Mouse (Mus musculus) lung, embryonic 15.5 days (tissue): ENCODE measurements around the gene Rps11. TPM values are rescaled to one million over a fixed set of nuclear protein-coding genes. Genes with fewer than 3 reads are reported as not detected.
"Not testable (repeated sequence)": the region's sequence is repeated elsewhere in the genome, so short reads cannot be mapped to it uniquely, and the experiment has no call there.

ENCODE experiments used
- ATAC-seq: fragments of 200-750 bp; cut with Nextera tagmentation; 2 replicates; pipeline ENCODE4 v1.8.0; 2017; ENCODE audit warnings: moderate number of reproducible peaks, borderline replicate concordance; ENCODE audit not compliant: low FRiP score, low TSS enrichment; ENCODE audit errors: extremely low read depth
- H3K27ac ChIP-seq: fragments of 300-500 bp; sonication (generic); 2 replicates; pipeline ENCODE4 v1.5.1; 2015; ENCODE audit warnings: moderate library complexity, mild to moderate bottlenecking, inconsistent platforms
- H3K27me3 ChIP-seq: fragments of 300-500 bp; sonication (generic); 2 replicates; pipeline ENCODE4 v1.6.1; 2015; ENCODE audit warnings: inconsistent platforms
- H3K36me3 ChIP-seq: fragments of 300-500 bp; sonication (generic); 2 replicates; pipeline ENCODE4 v1.6.1; 2015; ENCODE audit warnings: inconsistent platforms
- H3K4me1 ChIP-seq: fragments of 300-500 bp; sonication (generic); 2 replicates; pipeline ENCODE4 v1.6.1; 2015; ENCODE audit warnings: inconsistent platforms
- H3K4me2 ChIP-seq: fragments of 300-500 bp; sonication (generic); 2 replicates; pipeline ENCODE4 v1.6.1; 2015; ENCODE audit warnings: inconsistent platforms, mild to moderate bottlenecking, moderate library complexity
- H3K4me3 ChIP-seq: fragments of 300-500 bp; sonication (generic); 2 replicates; pipeline ENCODE4 v1.5.1; 2015; ENCODE audit warnings: mild to moderate bottlenecking, inconsistent platforms
- H3K9ac ChIP-seq: fragments of 300-500 bp; sonication (generic); 2 replicates; pipeline ENCODE4 v1.6.1; 2015; ENCODE audit warnings: inconsistent platforms
- H3K9me3 ChIP-seq: fragments of 300-500 bp; sonication (generic); 2 replicates; pipeline ENCODE4 v1.6.1; 2016; ENCODE audit warnings: inconsistent platforms
- WGBS: fragments of 180-500 bp; shearing (Covaris S2); methylation state at CpG from one replicate; pipeline ENCODE4 v1.1.7; 2015; 5-methylcytosine and 5-hydroxymethylcytosine counted together
- polyA plus RNA-seq: library from polyadenylated mRNA; unstranded; fragments of >200 nt; fragmentation: Nextera tagmentation; extraction: Ambion mirVana; gene quantifications from 2 replicates; pipeline ENCODE4 v1.2.1, GENCODE M21; 2015

Rps11 gene
- polyA plus RNA-seq, 1 experiment from 2014 or later, result 1,432 TPM

GRCm38 (mm10) chr7:45153586-45153985, 29.3 kb upstream of the Rps11 start:
- no peak for ATAC-seq
- WGBS, result under 1% methylated on average over 5 of the region's 5 CpGs
- Histone ChIP-seq H3K4me1 (peaks cover 46% of the 10 kb centered on the region), H3K36me3 (0 out of 2 replicates have a peak, but pooled peaks cover 5% of the 10 kb centered on the region), H3K4me2 (peak overlapping the region; percentile 83), H3K9ac (peak overlapping the region; percentile 87), H3K4me3 (peak overlapping the region; percentile 87), H3K27me3 (no peaks in the 10 kb centered on the region), H3K27ac (peak overlapping the region; percentile 98), H3K9me3 (no peaks in the 10 kb centered on the region)

GRCm38 (mm10) chr7:45153052-45153451, 28.8 kb upstream of the Rps11 start:
- not testable (repeated sequence) for H3K9me3 ChIP-seq, H3K4me3 ChIP-seq, H3K9ac ChIP-seq, H3K27ac ChIP-seq, ATAC-seq, H3K27me3 ChIP-seq, H3K36me3 ChIP-seq
- Histone ChIP-seq H3K4me2 (peak overlapping the region; percentile 83), H3K4me1 (peaks cover 48% of the 10 kb centered on the region)
- 84% methylated on average over 2 of the region's 2 CpGs for WGBS

GRCm38 (mm10) chr7:45151303-45151702, 27.1 kb upstream of the Rps11 start:
- Histone ChIP-seq H3K4me3 (no peak overlapping the region), H3K27ac (peak overlapping the region; percentile 71), H3K9ac (no peak overlapping the region), H3K36me3 (0 out of 2 replicates have a peak, but pooled peaks cover 8% of the 10 kb centered on the region), H3K4me1 (peaks cover 48% of the 10 kb centered on the region), H3K9me3 (no peaks in the 10 kb centered on the region), H3K27me3 (no peaks in the 10 kb centered on the region), H3K4me2 (no peak overlapping the region)
- WGBS, result 24% methylated on average over 11 of the region's 11 CpGs
- ATAC-seq, result peak; percentile 7; the same call in 1 of the 2 replicates

GRCm38 (mm10) chr7:45150321-45150720, 26.1 kb upstream of the Rps11 start:
- peaks cover 45% of the 10 kb centered on the region for H3K4me1 ChIP-seq
- no peak overlapping the region for H3K4me2 ChIP-seq
- peaks cover 16% of the 10 kb centered on the region for H3K36me3 ChIP-seq
- ATAC-seq, result no peak
- H3K9ac ChIP-seq, result 0 out of 2 replicates have a peak overlapping the region, but pooled peaks have one; percentile 3
- H3K9me3 ChIP-seq, result no peaks in the 10 kb centered on the region
- WGBS, result 53% methylated on average over 4 of the region's 4 CpGs
- H3K4me3 ChIP-seq, result no peak overlapping the region
- no peaks in the 10 kb centered on the region for H3K27me3 ChIP-seq
- H3K27ac ChIP-seq, result peak overlapping the region; percentile 71

- Histone ChIP-seq H3K27me3 (no peaks in the 10 kb centered on the region), H3K9ac (no peak overlapping the region), H3K4me1 (peaks cover 38% of the 10 kb centered on the region), H3K9me3 (no peaks in the 10 kb centered on the region), H3K27ac (peak overlapping the region; percentile 66), H3K36me3 (peaks cover 22% of the 10 kb centered on the region), H3K4me2 (no peak overlapping the region), H3K4me3 (no peak overlapping the region)
- ATAC-seq, result no peak
- WGBS, result 50% methylated on average over 6 of the region's 6 CpGs
These were observed 25.3 kb upstream of the Rps11 start for GRCm38 (mm10) chr7:45149545-45149944.

GRCm38 (mm10) chr7:45148534-45149098, 24.4 kb upstream of the Rps11 start:
- Histone ChIP-seq H3K4me2 (no peak overlapping the region), H3K27ac (no peak overlapping the region), H3K4me1 (peaks cover 36% of the 10 kb centered on the region), H3K9me3 (no peaks in the 10 kb centered on the region), H3K4me3 (no peak overlapping the region), H3K36me3 (peaks cover 28% of the 10 kb centered on the region), H3K9ac (no peak overlapping the region), H3K27me3 (no peaks in the 10 kb centered on the region)
- no peak for ATAC-seq
- WGBS, result 45% methylated on average over 4 of the region's 4 CpGs

- ATAC-seq, result no peak
- Histone ChIP-seq H3K4me1 (peaks cover 32% of the 10 kb centered on the region), H3K27ac (no peak overlapping the region), H3K9ac (no peak overlapping the region), H3K4me2 (no peak overlapping the region), H3K36me3 (peaks cover 29% of the 10 kb centered on the region), H3K9me3 (no peaks in the 10 kb centered on the region), H3K4me3 (no peak overlapping the region), H3K27me3 (no peaks in the 10 kb centered on the region)
- 80% methylated on average over 11 of the region's 11 CpGs for WGBS
These were observed 23.7 kb upstream of the Rps11 start for GRCm38 (mm10) chr7:45147899-45148298.

GRCm38 (mm10) chr7:45147267-45147666, 23.0 kb upstream of the Rps11 start:
- no peak for ATAC-seq
- 83% methylated on average over 11 of the region's 11 CpGs for WGBS
- H3K9me3 ChIP-seq, result no peaks in the 10 kb centered on the region
- peaks cover 33% of the 10 kb centered on the region for H3K36me3 ChIP-seq
- no peak overlapping the region for H3K27ac ChIP-seq
- H3K9ac ChIP-seq, result no peak overlapping the region
- no peak overlapping the region for H3K4me3 ChIP-seq
- H3K4me2 ChIP-seq, result no peak overlapping the region
- no peaks in the 10 kb centered on the region for H3K27me3 ChIP-seq
- peaks cover 32% of the 10 kb centered on the region for H3K4me1 ChIP-seq

- Histone ChIP-seq H3K27me3 (no peaks in the 10 kb centered on the region), H3K36me3 (peaks cover 38% of the 10 kb centered on the region), H3K27ac (no peak overlapping the region), H3K9ac (no peak overlapping the region), H3K4me3 (no peak overlapping the region), H3K4me2 (no peak overlapping the region), H3K9me3 (no peaks in the 10 kb centered on the region), H3K4me1 (peaks cover 15% of the 10 kb centered on the region)
- no peak for ATAC-seq
- WGBS, result 92% methylated on average over 8 of the region's 8 CpGs
These were observed 21.2 kb upstream of the Rps11 start for GRCm38 (mm10) chr7:45145460-45145859.

GRCm38 (mm10) chr7:45144368-45145174, 20.3 kb upstream of the Rps11 start:
- H3K4me3 ChIP-seq, result no peak overlapping the region
- peaks cover 38% of the 10 kb centered on the region for H3K36me3 ChIP-seq

GRCm38 (mm10) chr7:45141914-45142313, 17.7 kb upstream of the Rps11 start:
- Histone ChIP-seq H3K9ac (no peak overlapping the region), H3K4me2 (no peak overlapping the region), H3K4me1 (no peaks in the 10 kb centered on the region), H3K9me3 (no peaks in the 10 kb centered on the region), H3K4me3 (no peak overlapping the region), H3K36me3 (peaks cover 35% of the 10 kb centered on the region), H3K27ac (no peak overlapping the region), H3K27me3 (no peaks in the 10 kb centered on the region; the same call in 1 of the 2 replicates)
- no peak for ATAC-seq
- 90% methylated on average over 5 of the region's 5 CpGs for WGBS

More at GRCm38 (mm10) chr7:45144368-45145174, 20.3 kb upstream of the Rps11 start:
- no peak overlapping the region for H3K4me2 ChIP-seq
- H3K27ac ChIP-seq, result no peak overlapping the region; the same call in 1 of the 2 replicates
- no peaks in the 10 kb centered on the region for H3K27me3 ChIP-seq
- H3K9me3 ChIP-seq, result no peaks in the 10 kb centered on the region
- ATAC-seq, result no peak
- WGBS, result 83% methylated on average over 13 of the region's 13 CpGs
- H3K9ac ChIP-seq, result no peak overlapping the region
- peaks cover 9% of the 10 kb centered on the region for H3K4me1 ChIP-seq

GRCm38 (mm10) chr7:45141319-45141718, 17.1 kb upstream of the Rps11 start:
- H3K9me3 ChIP-seq, result no peaks in the 10 kb centered on the region
- no peaks in the 10 kb centered on the region for H3K4me1 ChIP-seq
- no peak overlapping the region for H3K4me2 ChIP-seq
- H3K36me3 ChIP-seq, result peaks cover 30% of the 10 kb centered on the region
- H3K4me3 ChIP-seq, result no peak overlapping the region
- no peak overlapping the region for H3K9ac ChIP-seq
- 94% methylated on average over 3 of the region's 3 CpGs for WGBS
- H3K27me3 ChIP-seq, result no peaks in the 10 kb centered on the region; the same call in 1 of the 2 replicates
- H3K27ac ChIP-seq, result no peak overlapping the region
- ATAC-seq, result no peak
